Mouse (Mus musculus) layer of hippocampus, postnatal 10 days (tissue): ENCODE data around the gene Alpk3. TPM values are rescaled to one million over a fixed set of nuclear protein-coding genes. Genes with fewer than 3 reads are reported as not detected.

ENCODE experiments used
- DNase-seq, 2 experiments: peaks; one replicate each; pipeline ENCODE4 v3.0.0; 2021; ENCODE audit warnings: low spot score in 2 of 2
- total RNA-seq, 2 experiments: library from RNA; stranded (reverse); gene quantifications; 2 replicates each; pipeline ENCODE4 v1.2.3; 2021

Gene Alpk3
- total RNA-seq, 2 experiments from 2014 or later: 1.0 to 1.2 TPM

DNA sequence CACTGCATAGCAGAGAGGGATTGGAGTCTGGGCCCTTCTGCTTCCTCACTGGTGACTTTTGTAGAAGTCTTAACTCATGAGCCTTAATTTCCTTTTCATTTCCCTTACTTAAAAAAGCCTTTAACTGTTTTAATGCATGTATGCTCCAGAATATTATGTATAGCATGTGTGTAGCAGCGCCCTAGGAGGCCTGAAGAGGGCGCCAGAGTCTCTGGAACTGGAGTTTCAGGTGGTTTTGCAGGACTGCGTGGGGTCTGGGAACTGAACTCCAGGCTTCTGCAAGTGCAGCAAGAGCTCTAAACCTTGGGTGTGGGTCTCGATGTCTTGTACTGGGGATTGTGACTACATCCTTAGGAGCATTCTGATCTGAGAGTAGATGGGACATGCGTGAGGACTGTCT, 15.9 kb downstream of the Alpk3 start:
- DNase-seq: no peak

DNA sequence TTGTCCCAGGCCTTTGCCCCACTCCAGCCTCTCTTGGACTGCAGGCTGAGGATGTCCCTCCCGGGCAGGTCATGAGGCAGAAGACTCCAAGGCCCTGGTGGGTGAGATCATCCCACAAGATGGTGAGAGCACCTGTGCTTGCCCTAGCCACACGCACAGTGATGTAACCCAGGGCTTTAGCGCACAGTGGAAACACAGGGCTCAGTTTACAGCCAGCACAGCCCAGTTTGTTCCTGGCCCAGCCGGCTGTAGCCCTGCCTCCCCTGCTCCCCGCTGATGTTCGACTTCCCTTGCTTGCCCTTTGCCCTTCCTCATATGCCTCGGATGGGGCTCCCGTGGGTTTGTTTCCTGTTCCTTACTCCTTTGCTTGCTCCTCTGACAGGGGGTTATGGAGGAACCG, 17.1 kb downstream of the Alpk3 start:
- no peak for DNase-seq

DNA sequence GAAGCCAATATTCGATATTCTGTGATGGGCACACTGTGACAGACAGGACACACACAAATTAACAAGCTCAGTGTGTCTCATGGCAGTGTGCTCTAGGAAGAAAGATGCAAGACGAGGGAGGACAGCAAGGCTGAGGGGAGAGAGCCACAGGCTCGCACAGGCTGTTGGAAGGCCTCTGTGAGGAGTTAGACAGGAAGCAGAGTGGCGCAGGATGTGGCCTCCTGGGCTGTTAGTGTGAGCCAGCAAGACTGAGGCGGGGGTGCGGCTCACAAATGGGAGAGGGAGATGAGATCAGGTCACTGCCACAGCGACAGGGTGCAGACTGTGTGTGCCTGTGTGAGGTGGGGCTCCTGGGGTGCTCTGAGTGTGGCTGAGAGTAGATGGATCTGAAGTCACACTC, 17.9 kb downstream of the Alpk3 start:
- no peak for DNase-seq

DNA sequence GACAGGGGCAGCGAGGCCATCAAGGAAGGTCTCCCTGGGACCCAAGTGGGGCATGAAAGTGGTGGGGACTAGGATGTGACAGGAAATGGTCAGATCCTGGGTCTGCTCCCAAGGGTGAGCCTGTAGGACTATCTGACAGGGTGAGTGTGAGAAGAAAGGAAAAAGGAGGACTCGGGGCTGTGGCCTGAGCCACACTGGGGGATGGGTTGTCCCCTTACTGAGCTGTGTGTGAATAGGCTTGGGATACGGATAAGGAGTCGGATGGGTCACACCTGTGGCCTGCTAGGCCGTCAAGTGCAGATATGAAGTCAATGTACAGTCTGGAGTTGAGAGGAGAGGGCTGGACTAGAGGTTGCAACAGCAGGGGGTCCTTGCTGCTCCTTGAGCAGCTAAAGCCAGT, 18.3 kb downstream of the Alpk3 start:
- DNase-seq: no peak

DNA sequence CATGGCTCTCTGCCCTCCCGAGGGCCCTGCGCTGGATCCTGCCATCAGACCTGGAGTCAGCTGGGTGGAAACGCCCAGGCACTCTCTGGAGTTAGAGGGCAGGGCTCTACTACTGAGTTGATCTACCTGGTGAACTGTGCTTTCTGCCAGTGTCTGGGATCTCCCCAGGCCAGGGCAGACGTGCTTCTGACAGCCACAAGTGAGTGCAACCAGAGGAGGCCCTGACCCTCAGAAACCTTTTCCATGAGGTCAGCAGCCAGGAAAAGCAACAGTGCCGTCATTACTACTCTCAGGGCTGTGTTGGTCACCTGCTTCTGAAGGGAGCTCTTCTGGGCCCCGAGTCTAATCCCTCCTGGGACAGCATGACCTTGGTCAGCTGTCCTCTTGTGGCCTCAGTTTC, 19.6 kb downstream of the Alpk3 start:
- DNase-seq: no peak

DNA sequence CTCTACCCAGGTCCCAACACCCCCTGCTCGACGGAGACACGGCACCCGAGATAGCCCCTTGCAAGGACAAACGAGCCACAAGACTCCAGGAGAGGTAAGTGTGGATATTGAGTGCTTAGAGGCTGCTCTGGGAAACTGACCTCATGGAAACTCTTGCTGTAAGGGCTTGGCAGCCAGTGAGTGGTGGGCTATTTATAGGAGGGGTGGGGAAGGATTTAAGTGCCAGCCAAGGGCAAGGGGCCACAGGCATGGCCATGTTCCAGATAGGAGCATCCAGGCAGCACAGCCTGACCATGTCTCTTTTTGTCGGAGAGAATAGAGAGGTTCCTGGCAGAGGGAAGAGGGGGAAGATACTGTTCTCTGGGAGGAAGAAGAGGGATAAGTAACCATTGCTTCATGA, 21.3 kb downstream of the Alpk3 start:
- no peak for DNase-seq

DNA sequence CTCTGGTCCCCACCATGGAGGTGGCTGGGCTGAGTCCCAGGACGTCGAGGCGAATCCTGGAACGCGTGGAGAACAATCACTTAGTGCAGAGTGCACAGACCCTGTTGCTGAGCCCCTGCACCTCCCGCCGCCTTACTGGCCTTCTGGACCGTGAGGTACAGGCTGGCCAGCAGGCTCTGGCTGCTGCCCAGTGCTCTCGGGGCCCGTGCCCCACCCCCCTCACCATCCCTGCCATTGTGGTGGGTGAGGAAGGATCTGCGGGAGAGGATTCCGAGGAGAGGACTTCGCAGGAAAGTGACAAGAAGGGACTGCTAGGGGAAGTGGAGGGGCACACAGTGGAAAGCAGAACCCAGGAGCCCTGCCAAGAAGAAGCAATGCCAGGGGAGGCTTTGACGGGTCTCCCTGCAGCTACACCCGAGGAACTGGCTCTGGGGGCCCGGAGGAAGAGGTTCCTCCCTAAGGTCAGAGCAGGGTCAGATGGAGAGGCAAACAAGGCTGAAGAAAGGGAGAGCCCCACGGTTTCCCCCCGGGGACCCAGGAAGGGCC, 36.1 kb downstream of the Alpk3 start:
- peak in 1 of 2 experiments; percentile 34 for DNase-seq

DNA sequence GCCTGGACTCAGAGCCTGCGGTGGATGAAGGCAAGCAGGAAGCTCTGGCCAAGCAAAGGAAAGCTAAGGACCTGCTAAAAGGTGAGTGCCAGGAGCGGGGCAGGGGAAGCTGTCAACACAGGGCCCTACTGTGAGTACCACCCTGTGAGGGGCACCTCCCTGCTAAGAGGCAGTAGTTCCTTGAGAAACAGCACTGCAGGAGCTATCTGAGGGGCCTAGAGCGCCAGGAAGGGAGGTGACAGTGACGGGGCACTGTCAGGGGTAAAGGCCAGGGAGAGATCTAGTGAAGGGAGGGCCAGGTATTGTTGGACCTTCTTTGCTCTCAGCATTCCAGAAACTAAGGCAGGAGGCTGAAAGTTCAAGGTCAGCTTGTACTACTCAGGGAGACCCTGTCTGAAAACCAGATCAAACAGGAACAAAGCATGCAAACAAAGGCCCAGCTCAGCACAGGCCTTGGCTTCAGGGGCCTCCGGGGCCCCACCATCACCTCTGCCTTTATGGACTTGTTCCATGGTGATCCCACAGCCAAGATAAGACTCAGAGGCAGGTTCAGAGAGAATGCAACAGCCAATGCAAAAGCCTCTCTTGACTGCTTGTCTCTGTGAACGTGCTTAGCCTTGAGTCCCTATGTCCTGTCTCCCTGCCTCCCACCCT, 36.8 kb downstream of the Alpk3 start:
- no peak for DNase-seq

DNA sequence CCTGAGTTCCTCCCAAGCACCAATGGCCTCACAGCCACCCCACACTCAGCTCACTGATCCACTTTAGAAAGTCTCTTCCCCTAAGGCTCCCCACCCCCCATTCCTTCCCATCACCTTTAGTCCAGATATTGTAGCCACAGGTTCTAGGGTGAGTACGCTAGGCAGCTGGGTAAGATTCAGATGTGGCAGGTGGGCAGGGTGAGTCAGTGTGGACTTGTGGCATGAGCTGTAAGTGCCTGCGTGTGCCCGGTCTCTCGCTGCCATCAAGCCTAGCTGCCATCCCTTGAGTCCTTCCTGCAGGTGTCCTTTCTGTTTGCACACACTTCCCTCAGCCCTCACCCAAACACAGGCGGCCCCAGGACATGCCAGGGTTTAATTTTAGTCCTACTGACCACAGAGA, 42.9 kb downstream of the Alpk3 start:
- DNase-seq: no peak

DNA sequence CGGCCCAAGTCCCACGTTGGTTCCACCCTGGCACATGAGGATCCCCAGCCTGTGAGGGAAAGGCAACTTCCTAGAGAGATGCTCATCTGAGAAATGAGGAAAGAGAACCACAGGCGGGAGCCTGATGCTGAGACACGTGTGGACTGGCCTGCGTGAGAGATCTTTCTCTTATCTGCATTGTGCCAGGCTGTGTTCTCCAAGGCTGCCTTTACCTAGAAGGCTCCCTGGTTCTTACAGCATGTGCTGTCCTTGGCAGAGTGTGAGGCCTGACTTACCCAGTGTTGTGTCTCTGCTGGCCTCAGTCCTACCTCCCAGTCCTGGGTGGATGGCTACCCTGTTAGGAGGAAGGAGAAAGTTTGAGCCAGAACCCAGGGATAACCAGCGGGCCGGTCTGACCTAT, 45.5 kb downstream of the Alpk3 start:
- no peak for DNase-seq

DNA sequence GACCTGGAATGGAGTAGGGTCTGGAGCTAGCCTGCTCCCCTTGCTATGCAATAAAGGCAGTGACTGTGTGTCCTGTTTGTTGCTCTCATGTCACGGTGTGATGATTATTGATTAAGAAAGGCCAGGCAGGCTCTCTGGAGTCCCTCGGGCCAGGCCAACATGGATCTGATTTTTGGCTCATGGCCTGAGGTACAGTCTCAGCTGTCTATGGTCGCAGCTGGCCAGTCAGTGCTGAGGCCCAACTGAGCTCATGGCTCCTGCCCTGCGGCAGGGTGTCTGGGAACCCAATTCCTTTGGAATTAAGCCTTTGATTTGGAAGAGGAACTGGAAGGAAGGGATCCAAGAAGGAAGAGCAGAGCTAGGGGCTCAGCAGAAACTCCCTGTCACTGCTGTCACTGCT, 48.1 kb downstream of the Alpk3 start:
- no peak for DNase-seq

DNA sequence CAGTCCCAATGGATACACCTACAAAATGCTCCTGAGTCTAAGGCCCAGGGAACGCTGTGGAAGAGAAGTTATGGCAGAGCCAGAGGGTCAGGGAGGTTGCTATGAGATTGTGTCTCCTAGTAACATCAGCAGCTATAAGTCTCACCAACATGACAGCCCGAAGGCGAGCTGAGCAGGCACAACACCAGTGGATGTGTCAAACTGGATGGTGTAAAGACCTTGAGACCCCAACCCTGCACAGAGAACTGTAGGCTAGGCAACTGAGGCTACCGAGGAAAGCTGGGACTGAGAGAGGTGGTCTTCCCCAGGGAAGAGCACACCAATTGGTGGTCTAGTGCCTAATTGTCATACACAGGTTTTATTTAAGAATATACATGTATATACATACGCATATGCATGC, 50.8 kb downstream of the Alpk3 start:
- no peak for DNase-seq

DNA sequence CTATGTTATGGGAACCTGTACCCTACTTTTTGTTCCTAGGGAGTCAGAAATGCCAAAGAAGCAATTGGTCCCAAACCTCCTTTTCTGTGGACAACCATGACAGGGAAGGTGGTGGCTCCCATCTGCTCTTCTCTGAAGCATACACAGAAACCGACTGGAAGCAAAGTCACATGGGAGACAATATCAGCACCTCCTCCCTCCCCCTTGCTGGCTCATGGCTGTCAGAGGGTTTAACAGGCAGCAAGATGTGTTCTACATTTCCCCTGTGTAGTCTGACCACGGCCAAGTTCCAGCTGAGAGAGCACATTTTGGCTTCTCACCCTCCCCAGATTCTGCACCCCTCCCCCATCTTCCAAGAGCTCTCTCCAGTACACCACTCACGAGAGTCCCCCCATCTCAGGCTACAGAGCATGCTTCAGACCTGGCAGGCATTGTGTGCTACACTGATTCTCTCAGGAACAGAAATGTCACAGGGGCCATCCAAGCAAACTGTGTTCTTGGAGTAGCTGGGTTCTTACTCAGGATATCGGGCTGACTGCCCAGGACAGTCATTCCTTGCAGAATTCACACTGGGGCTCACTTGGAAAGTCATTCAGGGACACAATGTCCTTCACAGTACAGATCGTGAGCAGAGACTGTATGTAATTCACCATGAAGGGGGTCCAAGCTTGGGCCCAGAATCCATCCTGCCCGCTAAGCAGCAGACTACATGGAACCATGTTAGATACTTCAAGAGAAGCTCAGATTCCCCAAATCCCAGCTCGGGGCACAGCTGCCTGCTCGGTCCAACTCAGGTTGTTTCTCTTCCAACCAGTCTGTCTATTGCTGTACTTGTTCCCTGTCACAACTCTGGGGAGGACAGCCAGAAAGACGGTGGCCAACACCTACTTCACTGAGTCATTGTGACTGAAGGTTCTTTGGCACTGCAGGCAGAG, 52.6 kb downstream of the Alpk3 start:
- peak; percentile 37 to 50 for DNase-seq

DNA sequence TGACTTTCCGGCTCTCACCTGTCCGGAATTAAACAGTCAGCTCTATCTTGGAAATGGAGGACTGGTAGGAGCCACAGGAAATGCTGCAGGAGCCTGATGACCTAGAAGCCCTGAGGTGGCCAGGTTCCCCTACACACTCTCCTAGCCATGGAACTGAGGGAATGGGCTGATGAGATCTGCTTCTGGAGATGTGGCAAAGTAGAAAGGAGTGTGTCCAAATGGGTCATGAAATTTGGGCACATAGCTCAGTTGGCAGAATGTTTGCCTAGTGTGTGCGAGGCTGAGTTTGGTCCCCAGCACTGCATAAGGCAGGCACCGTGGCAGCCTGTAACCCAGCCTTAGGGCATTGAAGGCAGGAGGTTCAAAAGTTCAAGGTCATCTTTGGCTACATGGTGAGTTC, 53.4 kb downstream of the Alpk3 start:
- DNase-seq: no peak

DNA sequence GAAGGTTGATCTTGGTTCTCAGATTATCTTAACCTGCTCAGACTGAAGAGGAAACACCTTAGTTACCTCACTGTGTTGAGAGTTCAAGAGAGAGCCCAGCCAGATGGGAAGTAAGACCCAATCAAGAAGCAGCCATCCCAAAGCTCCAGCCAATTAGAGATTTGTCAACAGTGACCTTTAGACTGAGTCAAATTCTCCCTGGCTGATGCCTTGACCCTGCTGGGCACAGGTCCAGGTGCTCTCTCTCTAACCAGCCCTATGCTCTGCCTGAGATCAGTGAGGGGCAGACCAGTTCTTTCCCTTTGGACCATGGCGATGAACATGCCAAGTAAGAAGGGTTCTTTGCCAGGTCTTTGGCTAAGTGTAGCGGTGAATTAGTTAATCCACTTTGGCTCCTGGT, 54.3 kb downstream of the Alpk3 start:
- no peak for DNase-seq

DNA sequence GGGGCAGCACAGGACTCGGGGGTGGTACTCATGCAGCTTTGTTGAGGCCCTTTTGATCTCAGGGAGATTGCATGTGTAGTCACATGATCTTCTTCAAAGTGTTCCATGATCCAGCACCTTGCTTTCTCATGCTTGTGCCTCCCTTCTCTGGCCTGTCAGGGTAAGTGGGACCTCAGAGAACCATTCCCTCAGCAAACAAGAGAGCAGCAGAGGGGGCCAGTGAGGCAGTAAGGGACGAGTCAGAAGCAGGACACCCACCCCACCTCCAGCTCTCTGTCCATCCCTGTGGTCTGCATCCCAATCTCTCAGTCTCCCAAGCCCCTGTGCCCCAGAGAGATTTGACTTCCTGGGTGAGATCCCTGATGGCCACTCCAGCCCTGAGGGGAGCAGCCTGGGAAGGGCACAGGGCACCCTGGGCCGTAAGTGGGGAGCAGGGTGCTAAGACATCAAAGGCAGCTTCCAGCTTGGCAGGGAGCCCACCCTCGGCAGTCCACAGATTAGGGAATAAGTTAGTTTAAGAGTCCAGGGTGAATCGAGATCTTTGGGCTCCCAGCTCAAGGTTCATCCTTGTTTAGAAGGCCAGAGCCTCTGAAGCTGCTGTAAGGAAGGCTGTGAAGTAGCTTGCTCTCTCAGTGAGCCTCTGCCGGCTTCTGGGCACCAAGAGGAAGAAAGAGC, 55.4 kb downstream of the Alpk3 start:
- DNase-seq: no peak

DNA sequence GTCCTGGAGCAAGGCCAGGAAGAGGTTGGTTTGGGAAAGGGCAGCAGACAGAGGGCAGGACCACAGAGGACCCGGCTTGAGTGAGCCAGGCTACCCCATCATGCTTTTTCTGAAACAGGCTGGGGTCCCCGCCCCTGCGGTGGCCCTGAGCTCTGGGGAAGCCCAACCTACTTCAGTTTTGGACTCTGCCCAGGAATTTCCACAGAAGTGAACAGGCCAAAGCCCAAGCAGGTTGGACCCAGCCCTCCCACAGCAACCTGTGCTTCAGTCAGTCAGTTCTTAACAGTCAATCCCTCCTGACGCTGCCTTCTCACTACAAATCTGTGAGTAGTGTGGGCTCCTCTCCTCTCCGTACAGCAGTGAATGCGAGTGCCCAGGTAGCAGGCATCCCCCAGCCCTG, 57.2 kb downstream of the Alpk3 start, which contains the start of gene Slc28a1:
Slc28a1 (plus strand) TSS at position 245 of the 400 bp plus-strand sequence.
- no peak for DNase-seq

DNA sequence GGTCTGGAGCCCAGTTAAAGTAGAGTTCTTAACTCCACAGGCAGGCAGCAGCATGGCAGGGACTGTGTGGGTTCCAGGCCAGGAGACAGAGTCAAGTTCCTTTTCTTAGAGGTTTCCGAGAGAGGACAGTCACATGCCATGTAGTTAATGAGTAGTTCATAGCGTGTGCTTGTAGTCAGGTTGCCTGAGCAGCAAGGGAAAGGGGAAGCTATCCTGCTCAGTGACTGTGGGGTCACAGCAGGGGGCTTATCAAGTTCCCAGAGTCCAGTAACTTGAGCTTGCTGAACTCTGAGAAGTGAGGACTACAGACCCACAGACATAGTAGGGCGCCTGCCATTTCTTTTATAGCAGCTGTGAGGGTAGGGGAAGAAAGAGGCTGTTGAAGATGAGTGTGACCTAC, 63.7 kb downstream of the Alpk3 start:
- DNase-seq: no peak

DNA sequence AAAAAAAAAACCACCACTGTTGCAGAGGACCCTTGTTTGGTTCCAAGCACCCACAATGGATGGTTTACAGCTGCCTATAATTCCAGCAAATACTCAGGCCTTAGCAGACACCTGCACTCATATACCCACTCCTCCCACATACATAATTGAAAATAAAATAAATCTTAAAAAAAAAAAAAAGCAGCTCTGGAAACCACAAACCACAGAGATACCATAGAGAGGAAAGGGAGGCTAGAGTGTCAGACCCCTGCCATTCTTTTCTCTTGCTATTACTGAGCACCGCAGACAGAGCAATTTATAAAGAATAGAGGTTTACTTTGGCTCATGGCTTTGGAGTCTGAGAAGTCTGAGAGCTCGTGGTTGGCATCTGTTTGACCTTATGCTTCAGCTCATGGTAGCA, 65.4 kb downstream of the Alpk3 start:
- no peak for DNase-seq

DNA sequence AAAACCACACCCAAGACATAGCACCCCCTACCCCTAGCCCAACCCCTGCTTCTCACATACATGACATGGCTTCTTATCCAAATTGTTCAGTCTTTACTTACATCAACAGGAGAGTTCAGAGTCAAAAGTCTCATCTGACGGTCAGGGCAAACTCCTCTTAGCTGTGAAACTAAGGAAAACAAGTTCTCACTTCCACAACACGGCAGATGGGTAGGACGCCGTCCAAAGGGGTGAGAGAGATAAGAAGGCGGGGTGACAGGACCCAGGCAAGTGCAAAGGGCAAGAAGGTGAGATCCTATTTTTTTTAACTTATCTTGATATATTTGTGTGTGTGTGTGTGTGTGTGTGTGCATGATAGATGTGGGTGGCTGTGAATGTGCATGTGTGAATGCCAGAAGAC, 66.2 kb downstream of the Alpk3 start:
- no peak for DNase-seq

DNA sequence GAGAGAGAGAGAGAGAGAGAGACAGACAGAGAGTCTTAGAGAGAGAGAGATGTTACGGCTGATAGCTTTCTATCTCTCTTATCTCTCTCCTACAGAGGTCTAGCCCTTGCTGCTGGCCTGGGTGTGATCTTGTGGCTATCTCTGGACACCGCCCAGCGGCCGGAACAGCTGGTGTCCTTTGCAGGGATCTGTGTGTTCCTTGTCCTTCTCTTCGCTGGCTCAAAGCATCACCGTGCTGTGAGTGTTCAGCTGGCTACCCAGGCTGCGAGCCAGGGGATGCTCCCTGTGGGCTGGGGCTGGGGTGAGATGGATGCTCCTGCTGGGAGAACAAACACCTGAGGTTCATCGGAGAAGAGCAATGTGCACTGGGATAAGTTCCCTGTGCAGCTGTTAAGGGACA, 67.4 kb downstream of the Alpk3 start:
- DNase-seq: no peak
